Mouse (Mus musculus): Measurements from ENCODE around the gene Kcnt1. TPM values are rescaled to one million over a fixed set of nuclear protein-coding genes. Genes with fewer than 3 reads are reported as not detected.

The Kcnt1 gene
- total RNA-seq, 2 experiments from 2014 or later: 62.7 to 81.2 TPM

DNA sequence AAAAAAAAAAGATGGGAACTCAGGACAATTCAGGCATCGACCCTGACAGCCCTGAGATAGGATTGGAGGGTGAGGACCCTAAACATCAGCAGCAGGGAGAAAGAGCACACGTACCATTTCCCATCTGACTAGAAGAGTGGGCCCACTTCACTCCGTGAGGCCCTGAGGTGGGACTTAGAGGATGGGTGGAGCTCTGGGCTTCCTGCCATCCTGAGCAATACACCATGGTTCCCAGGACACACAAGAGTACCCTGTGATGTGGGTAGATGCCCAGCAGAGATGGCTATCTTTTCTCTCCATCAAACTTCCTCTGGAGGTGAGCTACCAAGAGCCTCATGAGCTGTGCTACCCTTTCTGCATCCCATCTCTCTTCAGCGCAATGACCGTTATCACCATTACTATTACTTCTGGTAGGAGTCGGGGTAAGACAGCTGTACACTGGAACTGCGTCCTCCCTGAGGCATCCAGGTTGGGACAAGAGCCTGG, 13.8 kb downstream of the Kcnt1 start:
- no peak for DNase-seq
- intact Hi-C loops (cut with DNase I): no loop called here

DNA sequence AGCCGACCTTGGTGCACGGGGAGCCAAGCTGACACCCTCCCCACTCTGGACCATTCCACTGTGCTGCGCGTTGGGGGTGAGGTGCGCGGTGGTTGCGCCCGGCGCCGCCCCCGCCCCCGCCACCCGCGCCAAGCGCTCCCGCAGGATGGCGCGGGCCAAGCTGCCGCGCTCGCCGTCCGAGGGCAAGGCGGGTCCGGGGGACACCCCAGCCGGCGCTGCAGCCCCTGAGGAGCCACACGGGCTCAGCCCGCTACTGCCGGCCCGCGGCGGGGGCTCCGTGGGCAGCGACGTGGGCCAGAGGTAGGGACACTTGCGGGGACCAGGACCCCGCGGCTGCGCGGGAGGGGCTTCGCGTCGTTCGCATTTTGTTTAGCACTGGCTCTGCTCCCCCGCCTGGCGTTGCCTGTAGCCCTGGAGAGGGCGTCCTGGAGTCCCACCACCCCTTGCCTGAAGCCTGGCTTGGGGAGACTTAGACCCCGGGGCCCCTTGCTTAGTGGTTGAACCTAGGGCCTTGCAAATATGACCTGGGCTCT, 14.3 kb downstream of the Kcnt1 start:
- intact Hi-C loops (cut with DNase I): no loop called here
- DNase-seq: peak; percentile 22

DNA sequence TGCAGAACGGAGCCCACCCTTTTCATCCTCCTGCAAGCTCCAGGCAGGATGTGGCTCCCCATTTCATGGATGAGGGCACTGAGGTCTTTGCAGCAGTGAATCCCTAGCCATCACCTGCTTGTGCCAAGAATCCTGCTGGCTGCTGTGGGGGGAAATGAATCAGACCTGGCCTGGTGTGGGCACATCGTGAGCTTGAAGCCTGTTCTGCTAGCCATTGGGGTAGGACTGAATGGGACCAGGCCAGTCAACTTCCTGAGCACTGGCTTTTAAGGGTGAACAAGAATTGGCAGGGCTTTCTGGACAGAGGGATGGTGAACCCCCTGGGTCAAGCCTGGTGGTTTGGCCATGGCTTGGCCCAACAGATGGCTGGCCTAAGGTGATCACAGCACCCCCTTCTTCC, 15.0 kb downstream of the Kcnt1 start:
- no peak for DNase-seq
- intact Hi-C loops (cut with DNase I): no loop called here

DNA sequence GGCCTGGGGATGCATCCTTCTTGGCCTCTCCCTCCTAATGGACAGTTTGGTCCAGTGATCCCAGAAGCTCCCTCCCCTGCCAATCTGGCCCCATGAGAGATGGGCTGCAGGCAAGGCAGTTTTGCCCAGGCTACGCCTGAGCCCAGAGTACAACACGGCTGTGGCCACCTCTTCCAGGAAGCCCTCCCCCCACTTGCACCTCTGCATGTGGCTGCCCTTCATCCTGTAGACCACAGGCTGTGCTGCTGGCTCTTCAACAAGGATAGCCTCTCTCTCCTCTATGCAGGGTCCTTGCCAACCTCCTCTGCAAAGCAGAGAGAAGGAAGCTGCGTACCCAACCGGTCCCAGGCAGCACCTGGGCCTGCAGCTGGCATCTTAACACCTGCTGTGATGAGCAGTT, 15.5 kb downstream of the Kcnt1 start:
- DNase-seq: no peak

DNA sequence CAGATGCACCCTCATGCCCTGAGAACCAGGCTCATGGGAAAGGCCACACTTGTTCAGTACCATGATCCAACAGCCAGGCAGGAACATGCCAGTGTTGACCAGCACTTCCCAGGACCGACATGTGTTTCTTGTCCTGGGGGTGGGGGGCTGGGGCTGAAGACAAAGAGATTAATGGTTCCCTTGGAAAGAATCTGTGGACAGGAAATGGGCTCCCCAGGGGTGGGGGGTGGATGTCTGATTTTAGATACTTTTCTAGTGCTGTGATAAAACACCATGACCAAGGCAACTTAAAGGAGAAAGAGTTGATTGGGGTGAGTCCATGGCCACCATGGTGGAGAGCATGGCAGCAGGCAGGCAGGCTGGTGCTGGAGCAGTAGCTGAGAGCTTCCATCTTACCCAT, 18.7 kb downstream of the Kcnt1 start:
- DNase-seq: no peak
- intact Hi-C loops (cut with DNase I): no loop called here

More for the DNA sequence above, 15.5 kb downstream of the Kcnt1 start:
- intact Hi-C loops (cut with DNase I): no loop called here

DNA sequence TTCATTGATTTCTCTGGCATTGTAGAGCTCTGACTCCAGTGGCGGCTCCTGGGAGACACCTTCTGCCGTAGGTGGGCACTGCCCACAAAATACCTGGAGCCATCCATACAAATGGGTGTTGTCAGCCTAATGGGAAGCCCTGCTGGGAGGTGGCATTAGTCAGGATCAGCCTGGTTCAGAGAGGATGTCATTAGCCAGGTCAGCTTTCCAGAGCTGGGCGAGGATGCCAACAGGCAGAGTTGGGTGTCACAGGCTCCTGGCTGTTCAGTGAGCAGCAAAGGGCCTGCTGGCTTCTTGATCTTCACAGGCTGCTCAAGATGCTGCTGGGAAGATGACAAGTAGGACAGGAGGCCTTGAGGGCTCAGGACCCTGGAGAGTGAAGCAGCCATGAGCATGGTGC, 21.2 kb downstream of the Kcnt1 start:
- intact Hi-C loops (cut with DNase I): no loop called here

DNA sequence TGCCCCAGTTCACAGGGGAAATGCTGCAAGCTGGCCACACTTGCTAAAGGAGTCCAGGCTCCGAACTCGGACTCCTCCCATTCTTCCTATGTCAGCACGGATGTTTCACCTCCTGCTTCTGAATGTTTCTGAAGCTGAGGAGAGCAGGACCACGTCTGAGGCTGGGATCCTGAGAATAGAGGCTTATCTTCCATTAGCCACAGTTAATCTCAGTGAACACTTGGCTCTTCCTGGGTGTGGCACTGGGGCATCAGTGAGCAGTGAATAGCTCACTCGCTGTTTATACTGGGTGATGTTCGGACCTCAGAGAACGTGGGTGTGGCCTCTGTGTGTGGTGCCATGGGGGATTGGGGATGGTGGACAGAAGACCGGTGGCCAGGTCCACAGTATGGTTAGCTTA, 23.7 kb downstream of the Kcnt1 start:
- intact Hi-C loops (cut with DNase I): no loop called here
- no peak for DNase-seq

More for the DNA sequence above, 21.2 kb downstream of the Kcnt1 start:
- DNase-seq: no peak

DNA sequence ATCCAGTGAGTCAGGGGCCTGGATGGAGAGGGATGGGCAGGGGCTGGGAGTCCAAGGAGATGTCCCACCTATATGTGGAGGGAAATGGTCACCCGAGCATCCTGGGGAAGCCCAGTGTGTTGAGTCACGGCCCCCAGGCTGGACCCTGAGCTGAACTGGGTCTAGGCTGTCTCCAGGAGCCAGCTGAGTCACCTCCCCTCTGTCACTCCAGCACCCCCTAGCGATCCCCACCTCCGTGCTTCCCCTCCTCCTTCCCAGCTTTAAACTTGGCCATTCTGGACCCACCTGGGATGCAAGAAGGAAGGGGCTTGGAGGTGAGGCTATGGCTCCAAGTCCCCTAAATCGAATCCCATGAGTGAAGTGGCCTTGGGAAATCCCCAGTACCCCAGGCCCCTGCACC, 24.6 kb downstream of the Kcnt1 start:
- peak; percentile 27 for DNase-seq
- intact Hi-C loops (cut with DNase I): no loop called here

DNA sequence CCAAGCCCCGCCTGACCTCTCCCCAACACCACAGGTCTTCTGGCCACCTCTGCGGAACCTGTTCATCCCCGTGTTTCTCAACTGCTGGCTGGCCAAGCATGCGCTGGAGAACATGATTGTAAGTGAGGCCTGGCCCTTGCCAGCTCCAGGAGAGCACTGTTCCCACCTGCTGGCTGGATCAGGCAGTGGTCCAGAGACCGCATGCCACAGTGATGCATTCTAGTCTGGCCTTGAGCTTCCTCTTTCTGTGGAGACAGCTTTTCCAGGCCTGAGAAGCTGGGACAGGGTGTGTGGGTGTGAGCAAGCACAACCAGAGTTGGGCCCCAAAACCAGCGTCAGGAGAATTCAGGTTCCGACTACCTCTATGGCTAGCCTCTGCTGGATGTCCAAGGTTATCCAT, 28.9 kb downstream of the Kcnt1 start:
- no peak for DNase-seq
- intact Hi-C loops (cut with DNase I): no loop called here

DNA sequence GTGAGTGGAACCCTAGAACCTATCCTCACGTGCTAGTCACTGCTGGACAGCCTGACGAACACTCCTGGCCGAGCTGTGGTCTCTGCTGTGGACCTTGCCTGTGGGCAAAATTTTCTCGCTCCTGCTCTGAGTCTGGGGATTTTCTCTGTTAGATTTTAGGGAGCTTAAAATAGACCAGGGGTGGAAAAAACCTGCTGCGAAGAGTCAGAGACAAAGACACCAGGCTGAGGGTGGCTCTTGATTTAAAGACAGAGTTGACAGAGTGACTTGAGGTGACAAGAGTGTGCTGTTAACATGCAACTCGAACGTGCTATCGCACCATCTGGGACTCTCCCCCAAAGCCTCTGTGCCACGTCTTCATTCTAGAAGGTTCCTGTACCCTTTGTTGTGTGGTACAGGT, 35.4 kb downstream of the Kcnt1 start:
- intact Hi-C loops (cut with DNase I): no loop called here
- no peak for DNase-seq

DNA sequence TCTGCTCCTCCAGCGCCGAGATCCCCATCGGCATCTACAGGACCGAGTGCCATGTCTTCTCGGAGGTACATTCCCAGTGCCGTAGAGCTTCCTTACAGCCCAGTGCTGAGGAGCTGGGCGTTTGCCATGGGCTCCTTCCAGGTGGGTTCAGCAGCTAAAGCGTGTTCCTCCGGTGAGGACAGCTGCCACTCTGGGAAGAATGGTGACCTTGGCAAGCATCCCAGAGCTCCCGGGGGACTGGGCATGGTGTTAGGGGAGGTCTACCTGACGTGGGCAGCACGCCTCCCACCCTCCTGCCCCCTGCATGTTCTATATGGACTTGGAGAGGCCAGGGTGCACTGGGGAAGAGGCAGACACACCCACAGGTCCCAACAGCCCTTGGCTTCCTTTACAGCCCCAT, 46.3 kb downstream of the Kcnt1 start:
- peak; percentile 32 for DNase-seq
- intact Hi-C loops (cut with DNase I): no loop called here

DNA sequence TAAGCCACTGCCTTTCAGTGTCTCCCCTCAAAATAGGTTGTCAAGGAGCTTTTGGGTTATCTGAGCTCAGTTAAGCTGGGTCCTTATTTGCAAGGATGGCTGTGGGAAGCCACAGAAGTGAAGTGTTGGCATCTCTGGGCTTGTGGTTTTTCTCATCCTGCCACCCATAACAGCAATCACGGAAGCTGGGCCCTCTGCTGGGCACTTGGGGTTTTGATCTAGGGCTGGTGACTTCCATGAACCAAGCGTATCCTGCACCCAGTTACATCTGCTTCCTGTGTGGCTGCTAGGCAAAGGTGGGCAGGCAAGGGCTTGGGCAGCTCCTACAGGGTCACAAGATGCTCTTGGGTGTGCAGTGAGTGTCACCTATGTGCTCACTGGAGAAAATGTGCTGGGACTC, 49.7 kb downstream of the Kcnt1 start:
- no peak for DNase-seq
- intact Hi-C loops (cut with DNase I): no loop called here

DNA sequence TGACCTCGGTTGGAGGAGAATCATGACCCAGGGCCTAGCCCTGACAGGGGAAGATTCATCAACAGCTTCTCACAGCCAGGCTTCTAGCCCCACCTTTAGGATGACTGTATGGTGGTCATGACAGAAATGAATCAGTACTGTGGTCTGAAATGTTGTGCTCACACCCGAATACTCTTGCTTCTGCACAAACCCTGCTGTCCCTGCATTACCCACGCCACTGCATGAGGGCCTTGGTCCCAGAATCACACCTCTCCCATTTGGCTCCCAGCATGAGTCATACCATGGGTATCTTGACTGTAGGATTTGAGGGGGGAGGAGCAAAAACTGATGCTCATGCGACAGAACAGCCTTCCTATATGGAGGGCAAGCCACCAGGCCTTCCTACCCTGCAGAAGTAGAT, 50.7 kb downstream of the Kcnt1 start:
- intact Hi-C loops (cut with DNase I): no loop called here
- DNase-seq: no peak

DNA sequence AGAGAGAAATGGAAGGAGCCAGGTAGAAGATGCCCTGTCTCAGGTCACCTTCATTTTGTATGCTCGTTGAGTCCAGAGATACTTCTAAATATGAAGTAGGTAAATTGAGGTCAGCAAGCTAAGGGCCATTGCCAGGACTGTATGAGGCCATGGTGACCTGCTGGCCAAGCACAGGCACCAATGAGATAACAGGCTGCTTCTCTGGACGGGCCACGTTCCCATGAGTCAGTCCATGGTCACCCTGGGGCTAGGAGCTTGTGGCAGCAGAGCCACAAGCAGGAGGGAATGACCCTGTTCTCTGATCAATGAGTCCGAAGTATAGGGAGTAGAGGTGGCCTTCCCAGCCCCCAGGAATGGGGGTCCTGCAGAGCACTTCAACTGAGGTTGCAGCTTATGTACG, 51.3 kb downstream of the Kcnt1 start:
- DNase-seq: no peak
- intact Hi-C loops (cut with DNase I): no loop called here

DNA sequence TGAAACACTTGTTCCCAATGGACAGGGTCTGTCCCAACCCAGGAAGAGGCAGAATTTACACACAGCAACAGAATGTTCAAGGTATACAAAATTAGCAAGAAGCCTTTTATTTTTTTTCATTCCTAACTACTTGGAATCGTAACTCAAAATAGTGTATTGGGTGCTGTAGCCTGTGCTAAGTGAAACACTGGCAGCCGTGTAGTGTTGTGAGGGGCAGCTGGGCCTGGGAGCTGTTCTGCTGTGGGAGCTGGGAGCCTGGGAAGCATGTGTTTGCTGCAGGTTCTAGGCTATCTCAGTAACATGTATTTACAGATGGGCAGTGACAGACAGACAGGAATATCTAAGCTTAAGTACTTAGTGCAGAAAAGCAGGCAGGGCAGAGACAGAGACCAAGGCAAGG, 54.9 kb downstream of the Kcnt1 start:
- no peak for DNase-seq
- intact Hi-C loops (cut with DNase I): no loop called here

DNA sequence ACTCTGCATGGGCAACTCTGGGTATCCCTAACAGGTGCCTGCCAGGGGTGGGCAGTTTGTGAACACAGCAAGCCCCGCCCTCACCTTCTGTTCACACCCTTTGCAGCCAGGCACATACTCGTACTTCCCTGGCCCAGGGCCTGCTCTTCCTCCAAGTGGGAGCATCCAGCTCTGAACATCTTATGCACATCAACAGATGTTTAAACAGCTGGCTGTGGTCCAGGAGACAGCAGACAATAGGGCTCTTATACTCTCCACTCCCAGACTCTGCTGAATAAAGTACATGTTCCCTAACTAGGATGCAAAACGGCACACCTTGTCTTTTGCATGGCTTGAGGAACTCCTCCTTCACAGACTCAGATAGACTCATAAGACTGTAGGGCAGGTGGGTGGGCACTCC, 56.4 kb downstream of the Kcnt1 start:
- DNase-seq: no peak
- intact Hi-C loops (cut with DNase I): no loop called here

DNA sequence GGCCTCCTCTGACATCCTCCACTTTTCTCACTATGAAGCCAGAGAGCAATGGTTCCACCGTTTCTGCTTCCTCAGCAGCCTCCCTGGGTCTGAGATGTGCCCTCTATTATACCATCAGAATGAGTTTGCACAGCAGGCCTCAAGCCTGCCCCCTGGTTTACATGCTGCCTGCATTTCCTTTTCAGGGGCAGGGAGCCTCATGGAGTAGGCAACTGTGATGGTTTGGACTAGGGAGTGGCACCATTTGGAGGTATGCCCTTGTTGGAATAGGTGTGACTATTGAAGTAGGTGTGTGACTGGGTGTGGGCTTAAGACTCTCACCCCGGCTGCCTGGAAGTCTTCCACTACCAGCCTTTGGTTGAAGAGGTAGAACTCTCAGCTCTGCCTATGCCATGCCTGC, 60.3 kb downstream of the Kcnt1 start:
- intact Hi-C loops (cut with DNase I): no loop called here
- no peak for DNase-seq

DNA sequence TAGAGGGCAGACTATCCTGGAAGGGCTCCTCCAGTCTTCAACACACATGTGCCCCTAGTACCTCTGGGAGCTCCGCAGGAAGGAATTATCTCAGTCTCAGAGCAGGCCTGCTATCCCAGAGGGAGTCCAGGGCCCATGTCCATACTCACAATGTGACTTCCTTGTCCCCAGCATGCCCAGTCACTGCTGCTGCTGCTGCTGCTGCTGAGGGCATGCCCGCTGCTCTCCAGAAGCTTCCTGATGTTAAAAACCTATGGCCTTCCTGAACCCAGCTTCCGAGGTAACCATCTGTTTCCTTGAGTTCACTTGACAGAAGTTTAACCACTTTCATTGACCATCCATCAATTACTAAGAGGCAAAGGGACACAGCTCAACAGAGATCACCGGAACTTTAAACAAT, 61.4 kb downstream of the Kcnt1 start:
- no peak for DNase-seq
- intact Hi-C loops (cut with DNase I): no loop called here

DNA sequence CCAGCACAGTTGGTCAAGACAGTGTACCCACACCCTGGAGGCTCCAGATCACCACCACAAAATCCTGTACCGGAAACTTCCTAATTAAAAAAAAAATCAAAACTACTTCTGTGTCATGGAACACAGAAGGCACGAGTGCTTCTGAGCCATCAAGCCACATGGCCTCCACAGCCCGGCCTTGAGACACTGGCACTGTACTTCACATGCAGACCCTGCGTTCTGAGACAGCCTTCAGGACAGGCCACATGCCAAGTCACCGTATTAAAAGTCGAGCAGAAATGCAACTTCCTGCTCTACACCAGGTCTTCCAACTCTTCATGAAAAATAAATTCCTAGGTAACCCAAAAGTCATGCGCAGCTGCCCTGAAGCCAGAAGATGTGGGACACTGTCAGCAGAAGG, 64.3 kb downstream of the Kcnt1 start:
- intact Hi-C loops (cut with DNase I): no loop called here
- DNase-seq: no peak

DNA sequence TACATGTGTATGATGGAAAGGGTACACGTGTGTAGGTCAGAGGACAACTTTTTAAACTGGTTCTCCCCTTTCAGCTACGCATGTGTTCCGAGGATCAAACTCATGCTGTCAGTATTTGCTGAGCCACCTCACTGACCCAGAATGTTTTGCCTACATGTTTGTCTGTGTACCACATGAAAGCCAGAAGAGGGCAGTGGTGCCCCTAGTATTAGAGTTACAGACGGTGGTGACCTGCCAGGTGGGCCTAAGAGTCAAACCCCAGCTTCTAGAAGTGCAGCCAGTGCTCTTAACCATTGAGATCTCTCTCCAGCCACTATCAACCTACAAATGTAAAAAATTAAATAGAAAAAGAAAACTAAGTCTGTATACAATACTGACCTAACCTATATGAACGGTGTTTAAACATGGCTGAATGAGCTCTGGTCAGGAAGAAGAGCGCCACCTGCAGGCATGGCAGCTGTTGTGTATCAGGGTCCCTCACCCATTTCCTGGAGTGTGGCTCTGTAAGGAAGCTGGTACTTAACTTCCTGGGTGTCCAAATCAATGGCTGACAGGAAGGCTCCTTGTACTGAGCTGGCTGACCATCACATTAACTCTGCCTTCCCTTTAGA, 67.8 kb downstream of the Kcnt1 start:
- intact Hi-C loops (cut with DNase I): loop anchor here (10.0 kb wide), 1 partner anchor 97 kb away; no protein-coding TSS in a partner anchor
- peak; percentile 45 for DNase-seq

DNA sequence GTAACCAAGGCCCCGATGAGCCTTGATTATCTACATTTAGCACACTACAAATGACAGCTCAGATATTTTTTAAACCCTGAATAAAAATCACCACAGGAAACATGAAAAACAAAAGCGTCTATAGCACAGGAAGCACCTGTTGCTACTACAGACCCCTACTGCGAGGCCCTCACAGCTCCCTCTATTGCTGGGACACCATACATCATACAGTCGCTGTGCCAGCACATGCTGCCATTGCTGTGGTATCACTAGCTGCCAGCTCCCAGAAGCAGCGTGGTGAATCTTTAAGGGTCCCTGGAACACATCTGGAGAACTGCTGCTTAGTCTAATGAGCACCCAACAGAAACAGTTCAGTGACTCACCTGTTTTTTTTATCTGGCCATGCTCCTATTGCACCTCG, 77.0 kb downstream of the Kcnt1 start:
- no peak for DNase-seq
- intact Hi-C loops (cut with DNase I): no loop called here

DNA sequence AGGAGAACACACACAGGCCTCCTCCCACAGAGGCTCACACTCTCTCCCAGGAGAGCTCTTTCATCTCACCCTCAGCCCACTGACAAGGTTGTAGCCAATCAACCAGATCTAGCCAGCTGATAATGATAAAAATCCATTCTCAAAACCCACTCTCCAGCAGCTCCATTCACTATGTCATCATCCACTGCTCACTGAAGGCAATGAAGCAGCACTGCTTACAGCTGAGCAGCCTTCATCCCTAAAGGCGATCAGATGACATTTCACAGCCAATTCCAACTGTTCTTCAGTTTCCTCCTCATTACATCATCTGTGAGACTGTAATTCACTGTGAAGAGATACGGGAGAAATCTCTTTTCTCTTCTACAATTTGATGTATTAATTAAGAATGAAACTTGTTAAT, 80.3 kb downstream of the Kcnt1 start:
- DNase-seq: no peak
- intact Hi-C loops (cut with DNase I): no loop called here

DNA sequence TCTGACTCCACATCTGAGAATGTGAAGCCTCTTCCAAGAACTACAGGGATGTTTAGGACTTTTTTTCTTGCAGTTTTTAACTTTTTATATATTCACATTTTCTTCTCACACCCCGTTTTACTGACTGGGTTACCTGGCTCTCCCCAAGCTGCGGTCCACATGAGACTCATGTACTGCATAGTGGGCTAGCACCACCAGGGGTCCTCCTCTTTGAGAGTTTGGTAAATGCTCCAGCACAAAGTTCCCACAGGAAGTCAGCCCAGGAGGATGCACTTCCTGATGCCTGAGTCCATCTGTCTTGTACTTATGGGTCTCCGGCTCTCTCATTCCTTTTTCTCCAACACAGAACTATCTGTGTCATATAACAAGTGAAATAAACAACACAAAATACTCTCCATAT, 84.4 kb downstream of the Kcnt1 start:
- no peak for DNase-seq
- intact Hi-C loops (cut with DNase I): no loop called here
